Mouse (Mus musculus) intestine, postnatal 0 days (tissue): ENCODE data around the gene Ofcc1. TPM values are rescaled to one million over a fixed set of nuclear protein-coding genes. Genes with fewer than 3 reads are reported as not detected.

ENCODE experiments used
- ATAC-seq: fragments of 200-750 bp; cut with Nextera tagmentation; 2 replicates; pipeline ENCODE4 v1.8.0; 2017; ENCODE audit warnings: mild to moderate bottlenecking, moderate TSS enrichment, moderate library complexity
- H3K27ac ChIP-seq: fragments of 300-500 bp; sonication (generic); 2 replicates; pipeline ENCODE4 v1.5.1; 2014; ENCODE audit warnings: mild to moderate bottlenecking, low read depth, low read length, moderate library complexity
- H3K27me3 ChIP-seq: fragments of 300-500 bp; sonication (generic); replicated peaks from 2 replicates; pipeline ENCODE4 v1.6.1; 2014; ENCODE audit warnings: low read length, mixed read lengths; ENCODE audit not compliant: control insufficient read depth, insufficient read depth
- H3K36me3 ChIP-seq: fragments of 300-500 bp; sonication (generic); 2 replicates; pipeline ENCODE4 v1.6.1; 2014; ENCODE audit warnings: mild to moderate bottlenecking, moderate library complexity; ENCODE audit not compliant: control insufficient read depth, insufficient read depth
- H3K4me1 ChIP-seq: fragments of 300-500 bp; sonication (generic); replicated peaks from 2 replicates; pipeline ENCODE4 v1.6.1; 2014; ENCODE audit warnings: antibody characterized with exemption, low read length, mixed read lengths; ENCODE audit not compliant: control insufficient read depth, insufficient read depth
- H3K4me2 ChIP-seq: fragments of 300-500 bp; sonication (generic); replicated peaks from 2 replicates; pipeline ENCODE4 v1.6.1; 2014; ENCODE audit warnings: low read depth, mild to moderate bottlenecking, moderate library complexity
- H3K4me3 ChIP-seq: fragments of 300-500 bp; sonication (generic); 2 replicates; pipeline ENCODE4 v1.5.1; 2014; ENCODE audit warnings: low read depth, low read length
- H3K9ac ChIP-seq: fragments of 300-500 bp; sonication (generic); 2 replicates; pipeline ENCODE4 v1.6.1; 2014; ENCODE audit warnings: mild to moderate bottlenecking, low read depth, low read length
- H3K9me3 ChIP-seq: fragments of 300-500 bp; sonication (generic); 2 replicates; pipeline ENCODE4 v1.6.1; 2016; ENCODE audit warnings: mixed run types; ENCODE audit not compliant: control insufficient read depth
- CTCF ChIP-seq: sonication (generic); IDR thresholded peaks from 2 replicates; pipeline ENCODE4 v1.5.1; 2016; ENCODE audit warnings: low read depth, mild to moderate bottlenecking, control low read depth, antibody characterized with exemption, moderate library complexity
- WGBS: fragments of 180-500 bp; shearing (Covaris S2); extraction: QIAGEN DNeasy Blood & Tissue Kit; methylation state at CpG from one replicate; pipeline ENCODE4 v1.1.7; 2014; 5-methylcytosine and 5-hydroxymethylcytosine counted together
- polyA plus RNA-seq: library from polyadenylated mRNA; unstranded; fragments of >200 nt; fragmentation: Nextera tagmentation; extraction: Ambion mirVana; gene quantifications from 2 replicates; pipeline ENCODE4 v1.2.1, GENCODE M21; 2015

Gene Ofcc1
- polyA plus RNA-seq, 1 experiment from 2014 or later, result not detected

- Histone ChIP-seq H3K27me3 (no peaks in the 10 kb centered on the region), H3K4me2 (no peak overlapping the region), H3K9me3 (no peaks in the 10 kb centered on the region), H3K9ac (no peak overlapping the region), H3K27ac (no peak overlapping the region), H3K4me3 (no peak overlapping the region), H3K4me1 (no peaks in the 10 kb centered on the region), H3K36me3 (no peaks in the 10 kb centered on the region)
- ATAC-seq, result no peak
- 75% methylated on average over 2 of the region's 2 CpGs for WGBS
- no peak for TF ChIP-seq CTCF
Observed at GRCm38 (mm10) chr13:40292891-40293290, 68.4 kb downstream of the Ofcc1 start.

- 89% methylated on average over 10 of the region's 10 CpGs for WGBS
- Histone ChIP-seq H3K4me2 (no peak overlapping the region), H3K9me3 (no peaks in the 10 kb centered on the region), H3K4me3 (no peak overlapping the region), H3K4me1 (no peaks in the 10 kb centered on the region), H3K36me3 (no peaks in the 10 kb centered on the region), H3K9ac (no peak overlapping the region), H3K27me3 (no peaks in the 10 kb centered on the region), H3K27ac (no peak overlapping the region)
- no peak for TF ChIP-seq CTCF
- no peak for ATAC-seq
Observed at GRCm38 (mm10) chr13:40290846-40291245, 70.4 kb downstream of the Ofcc1 start.

GRCm38 (mm10) chr13:40288650-40289049 lies 72.6 kb downstream of the Ofcc1 start:
- no peaks in the 10 kb centered on the region for H3K9me3 ChIP-seq
- H3K27me3 ChIP-seq, result no peaks in the 10 kb centered on the region
- H3K36me3 ChIP-seq, result no peaks in the 10 kb centered on the region
- 78% methylated on average over 4 of the region's 4 CpGs for WGBS
- H3K4me2 ChIP-seq, result no peak overlapping the region
- no peak overlapping the region for H3K4me3 ChIP-seq
- H3K27ac ChIP-seq, result no peak overlapping the region
- H3K9ac ChIP-seq, result no peak overlapping the region
- ATAC-seq, result no peak
- H3K4me1 ChIP-seq, result no peaks in the 10 kb centered on the region
- TF ChIP-seq CTCF, result no peak

GRCm38 (mm10) chr13:40287266-40288002 lies 73.8 kb downstream of the Ofcc1 start:
- ATAC-seq, result no peak
- Histone ChIP-seq H3K36me3 (no peaks in the 10 kb centered on the region), H3K4me2 (no peak overlapping the region), H3K9ac (no peak overlapping the region), H3K4me3 (no peak overlapping the region), H3K27me3 (no peaks in the 10 kb centered on the region), H3K9me3 (no peaks in the 10 kb centered on the region), H3K27ac (no peak overlapping the region), H3K4me1 (no peaks in the 10 kb centered on the region)
- no peak for TF ChIP-seq CTCF
- 83% methylated on average over 21 of the region's 21 CpGs for WGBS

- H3K27me3 ChIP-seq, result no peaks in the 10 kb centered on the region
- no peaks in the 10 kb centered on the region for H3K4me1 ChIP-seq
- WGBS, result 58% methylated on average over 15 of the region's 15 CpGs
- H3K9me3 ChIP-seq, result no peaks in the 10 kb centered on the region
- no peak overlapping the region for H3K4me2 ChIP-seq
- H3K27ac ChIP-seq, result no peak overlapping the region
- ATAC-seq, result no peak
- no peaks in the 10 kb centered on the region for H3K36me3 ChIP-seq
- H3K9ac ChIP-seq, result no peak overlapping the region
- no peak overlapping the region for H3K4me3 ChIP-seq
- no peak for TF ChIP-seq CTCF
Observed at GRCm38 (mm10) chr13:40285234-40285791, 75.9 kb downstream of the Ofcc1 start.

GRCm38 (mm10) chr13:40280616-40281015 lies 80.6 kb downstream of the Ofcc1 start:
- TF ChIP-seq CTCF, result no peak
- Histone ChIP-seq H3K27me3 (no peaks in the 10 kb centered on the region), H3K9me3 (no peaks in the 10 kb centered on the region), H3K4me2 (no peak overlapping the region), H3K4me1 (no peaks in the 10 kb centered on the region), H3K4me3 (no peak overlapping the region), H3K36me3 (no peaks in the 10 kb centered on the region), H3K9ac (no peak overlapping the region), H3K27ac (no peak overlapping the region)
- ATAC-seq, result no peak
- 86% methylated on average over 5 of the region's 5 CpGs for WGBS
